Mouse (Mus musculus): Measurements from ENCODE around the gene Mt1.

GRCm38 (mm10) chr8:94227381-94227939, 48.6 kb downstream of the Mt1 start:
- no peak for TF ChIP-seq USF1 (IDR thresholded peaks at IDR 0.05; ENCODE audit: low read depth)
- no peak for TF ChIP-seq CTCF (IDR thresholded peaks at IDR 0.05; ENCODE audit: control insufficient read depth, insufficient read depth, insufficient read length)

Data from C2C12 (cell line).